Mouse (Mus musculus) left cerebral cortex, postnatal 14 days (tissue): ENCODE results near the gene Napsa. TPM values are rescaled to one million over a fixed set of nuclear protein-coding genes. Genes with fewer than 3 reads are reported as not detected.

Experiments used
- DNase-seq, 2 experiments: peaks; one replicate each; pipeline ENCODE4 v3.0.0; 2021 to 2022; ENCODE audit warnings: low spot score in 2 of 2, mixed read lengths in 1 of 2
- intact Hi-C: fragments of 180-260 bp; cut with DNase I; formaldehyde crosslinking; loops from one replicate; pipeline ENCODE4 v1.15.1; 2025
- total RNA-seq, 2 experiments: library from RNA; stranded (reverse); gene quantifications; 2 replicates each; pipeline ENCODE4 v1.2.3; 2021

Napsa gene
- total RNA-seq, 2 experiments from 2014 or later: not detected

DNA sequence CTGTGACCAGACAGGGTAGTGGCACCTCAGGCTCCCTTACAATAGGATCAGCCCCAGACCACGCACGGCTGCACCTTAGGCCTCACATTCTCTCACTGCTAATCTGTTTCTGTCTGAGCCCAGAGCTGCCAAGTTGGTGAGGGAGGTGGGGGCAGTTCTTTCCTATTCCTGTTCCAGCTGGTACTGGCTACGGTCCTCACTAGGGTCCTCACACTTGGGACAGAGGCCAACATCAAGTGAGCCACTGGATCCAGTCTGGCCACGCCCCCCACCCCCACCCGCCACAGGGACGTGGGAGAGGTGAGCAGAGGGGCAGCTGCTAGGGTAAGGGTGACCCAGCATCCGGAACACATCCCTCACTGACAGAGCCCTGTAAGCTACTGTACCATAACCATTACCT, 35.2 kb upstream of the Napsa start:
- no peak for DNase-seq
- intact Hi-C loops: no loop called here

GRCm38 (mm10) chr7:44537496-44537895, 34.7 kb upstream of the Napsa start:
- DNase-seq: no peak
- intact Hi-C loops: no loop called here

DNA sequence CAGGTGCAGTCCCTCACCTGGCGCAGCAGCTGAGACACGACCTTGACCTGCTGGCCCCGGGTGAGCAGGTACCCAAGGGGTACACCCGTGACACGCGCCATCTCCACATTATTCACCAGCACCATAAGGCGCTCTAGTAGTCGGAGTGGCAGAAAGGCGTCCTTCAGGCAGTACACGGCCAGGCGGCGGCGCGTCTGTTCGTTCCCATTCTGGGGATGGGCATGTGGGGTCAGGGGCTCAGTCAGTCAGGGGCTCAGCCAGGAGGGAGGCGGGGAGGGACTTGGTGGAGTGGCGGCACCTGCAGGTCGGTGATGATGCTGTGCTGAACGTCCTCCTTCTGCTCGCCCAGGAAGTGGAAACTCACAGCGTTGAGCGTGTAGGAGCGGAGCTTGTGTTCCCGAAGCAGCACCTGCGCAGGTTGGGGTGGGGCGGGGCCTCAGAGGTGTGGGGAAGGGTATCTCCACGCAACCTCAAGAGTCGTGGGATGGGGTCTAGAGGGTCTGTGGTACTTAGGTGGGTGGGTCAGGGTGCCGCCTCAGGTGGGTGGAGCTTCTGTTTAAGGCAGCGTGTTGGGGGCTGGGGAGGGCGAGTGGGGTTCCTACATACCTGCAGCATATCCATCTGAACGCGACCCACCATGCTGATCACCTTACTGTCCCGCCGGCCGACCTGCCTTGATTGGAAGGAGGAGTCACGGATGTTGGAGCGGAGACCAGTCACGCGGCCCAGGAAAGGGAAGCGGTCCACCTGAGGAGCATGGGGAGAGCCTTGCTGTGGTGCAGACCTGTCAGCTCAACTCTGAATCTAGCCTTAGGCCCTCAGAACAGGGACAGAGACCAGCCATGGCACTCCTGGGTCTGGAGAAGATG, 33.2 kb upstream of the Napsa start:
- DNase-seq: no peak
- intact Hi-C loops: no loop called here

DNA sequence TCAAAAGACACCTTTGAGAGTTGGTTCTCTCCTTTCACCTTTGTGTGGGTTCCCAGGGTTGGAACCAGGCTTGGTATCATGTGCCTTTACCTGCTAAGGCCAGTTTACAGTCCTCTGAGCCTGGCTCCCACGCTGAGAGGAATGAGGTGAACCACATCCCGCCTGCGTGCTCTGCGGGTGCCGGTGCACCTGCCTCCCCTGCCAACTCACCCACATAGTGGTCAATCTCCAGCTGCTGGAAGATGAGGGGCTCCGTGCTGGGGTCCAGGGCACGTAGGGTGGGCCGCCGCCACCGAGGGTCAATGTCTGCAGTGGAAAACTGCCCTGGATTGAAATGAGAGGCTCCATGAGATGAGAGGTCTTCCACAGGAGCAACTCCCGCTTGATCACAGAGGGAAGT, 29.6 kb upstream of the Napsa start:
- no peak for DNase-seq
- intact Hi-C loops: no loop called here

- intact Hi-C loops: no loop called here
Observed at GRCm38 (mm10) chr7:44543071-44543470, 29.1 kb upstream of the Napsa start.

GRCm38 (mm10) chr7:44546274-44546673, 25.9 kb upstream of the Napsa start:
- intact Hi-C loops: no loop called here
- DNase-seq: no peak

More at GRCm38 (mm10) chr7:44543071-44543470, 29.1 kb upstream of the Napsa start:
- no peak for DNase-seq

- no peak for DNase-seq
- intact Hi-C loops: no loop called here
Observed at GRCm38 (mm10) chr7:44547041-44547440, 25.1 kb upstream of the Napsa start.

- no peak for DNase-seq
- intact Hi-C loops: loop anchor here (2.0 kb wide), 1 partner anchor 47 kb away; no protein-coding TSS in a partner anchor
Observed at GRCm38 (mm10) chr7:44547725-44548124, 24.5 kb upstream of the Napsa start.

GRCm38 (mm10) chr7:44548497-44549087, 23.6 kb upstream of the Napsa start, which contains the start of gene Pold1:
Gene Pold1 (minus strand): TSS chr7:44548849.
- intact Hi-C loops: loop anchor here (2.0 kb wide), 1 partner anchor 48 kb away; no protein-coding TSS in a partner anchor
- DNase-seq: peak; percentile 99

- intact Hi-C loops: loop anchor here (2.0 to 10.0 kb wide), 2 partner anchors 49 to 155 kb away; no protein-coding TSS in a partner anchor
- no peak for DNase-seq
Observed at GRCm38 (mm10) chr7:44549621-44550408, 22.4 kb upstream of the Napsa start.

GRCm38 (mm10) chr7:44550409-44550678, 21.8 kb upstream of the Napsa start:
- DNase-seq: no peak
- intact Hi-C loops: loop anchor here (10.0 kb wide), 1 partner anchor 156 kb away; no protein-coding TSS in a partner anchor

DNA sequence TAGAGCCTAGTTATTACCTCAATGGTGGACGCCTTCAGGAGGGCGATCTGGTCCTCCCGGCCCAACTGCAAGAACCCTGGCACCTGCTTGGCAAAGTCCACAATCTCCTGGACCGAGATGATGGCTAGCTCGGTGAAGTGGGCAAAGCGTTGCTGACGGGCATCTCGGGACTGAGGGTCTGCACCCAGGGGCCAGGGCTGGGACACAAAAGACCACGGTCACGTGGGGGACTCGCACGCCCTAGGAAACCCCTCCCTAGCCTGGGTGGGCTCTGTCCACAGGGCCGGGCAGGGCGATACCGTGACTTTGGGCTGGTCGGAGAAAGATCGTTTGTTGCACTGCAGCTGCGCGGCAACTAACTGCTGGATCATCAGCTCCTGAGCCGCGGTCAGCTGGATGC, 20.9 kb upstream of the Napsa start:
- intact Hi-C loops: loop anchor here (10.0 kb wide), 1 partner anchor 156 kb away; no protein-coding TSS in a partner anchor
- no peak for DNase-seq

GRCm38 (mm10) chr7:44551731-44552130, 20.4 kb upstream of the Napsa start:
- DNase-seq: no peak
- intact Hi-C loops: loop anchor here (10.0 kb wide), 1 partner anchor 157 kb away; no protein-coding TSS in a partner anchor

GRCm38 (mm10) chr7:44552141-44552908, 19.9 kb upstream of the Napsa start:
- no peak for DNase-seq
- intact Hi-C loops: loop anchor here (10.0 kb wide), 1 partner anchor 158 kb away; no protein-coding TSS in a partner anchor

DNA sequence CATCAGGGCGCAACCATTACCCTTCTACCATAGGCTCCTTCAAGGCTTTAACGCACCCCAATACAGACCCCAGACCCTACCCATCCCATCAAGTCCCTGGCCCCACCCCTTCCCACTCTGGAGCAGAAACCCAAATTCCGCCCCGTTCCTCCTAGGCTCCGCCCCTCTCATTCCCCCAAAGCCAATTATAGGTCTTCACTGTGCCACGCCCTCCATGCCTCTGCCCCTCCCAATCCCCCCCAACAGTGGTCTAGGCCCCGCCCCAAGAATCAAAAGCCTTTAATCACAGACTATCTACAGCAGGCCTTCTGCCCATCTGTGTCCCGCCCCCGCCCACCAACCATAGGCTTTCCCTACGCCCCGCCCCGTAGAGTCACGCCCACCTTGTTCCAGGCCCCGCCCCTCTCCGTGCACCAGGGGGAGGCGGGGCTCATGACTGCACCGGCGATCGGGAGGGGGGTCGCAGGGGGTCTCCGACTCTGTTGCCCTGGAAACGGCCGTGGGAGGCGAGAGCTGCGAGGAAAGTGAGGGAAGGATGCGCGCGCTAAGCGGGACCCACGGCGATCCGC, 18.9 kb upstream of the Napsa start:
- intact Hi-C loops: loop anchor here (10.0 kb wide), 1 partner anchor 158 kb away; no protein-coding TSS in a partner anchor
- peak; percentile 53 to 62 for DNase-seq

DNA sequence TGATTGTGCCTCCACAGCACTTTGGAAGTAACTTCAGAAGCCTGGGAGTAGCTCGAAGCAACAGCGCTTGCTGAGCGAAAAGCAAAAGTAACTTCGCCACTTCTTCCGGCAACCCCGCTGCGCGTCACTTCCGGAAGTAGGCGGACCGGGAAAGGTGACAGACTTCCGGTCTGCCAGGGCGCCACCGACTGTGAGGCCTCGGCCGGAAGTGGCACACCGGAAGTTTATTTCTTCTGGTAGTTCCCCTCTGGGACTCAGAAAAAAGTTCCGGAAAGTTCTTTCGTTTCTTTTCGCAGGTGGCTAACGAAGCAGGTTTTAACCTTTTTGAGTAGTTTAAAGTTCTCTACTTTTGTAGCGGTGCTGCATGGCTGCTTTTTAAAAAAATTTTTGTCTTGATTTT, 18.4 kb upstream of the Napsa start, which contains the start of gene Nr1h2:
Gene Nr1h2, minus strand, starts transcription at position 126 of the 400 bp plus-strand sequence.
- peak; percentile 95 to 96 for DNase-seq
- intact Hi-C loops: loop anchor here (10.0 kb wide), 1 partner anchor 159 kb away; no protein-coding TSS in a partner anchor

GRCm38 (mm10) chr7:44557629-44558028, 14.6 kb upstream of the Napsa start:
- intact Hi-C loops: loop anchor here (5.0 to 10.0 kb wide), 2 partner anchors 35 to 163 kb away; partner anchors contain the start of gene Mybpc2
- DNase-seq: no peak
